Mouse (Mus musculus) megakaryocyte, adult 5-6 weeks (primary cell): Measurements from ENCODE around the gene Erp44. TPM values are rescaled to one million over a fixed set of nuclear protein-coding genes. Genes with fewer than 3 reads are reported as not detected.

Experiments used
- ATAC-seq: 2 replicates; pipeline ENCODE4 v1.8.0; 2016; ENCODE audit warnings: mild to moderate bottlenecking, inconsistent platforms; ENCODE audit not compliant: poor library complexity, severe bottlenecking
- total RNA-seq, 2 experiments: library from RNA; stranded (forward) in 1 of 2; stranded (reverse) in 1 of 2; fragments of 153-499, 151-499 nt in 1 of 2; fragments of 221-1000, 200-1000 nt in 1 of 2; gene quantifications; 2 replicates each; pipeline versions ENCODE4 v1.2.3 to v1.2.4; 2015 to 2017

Gene Erp44
- total RNA-seq, 2 experiments from 2014 or later: 75.8 to 87.1 TPM

GRCm38 (mm10) chr4:48242482-48242881, 36.9 kb downstream of the Erp44 start:
- no peak for ATAC-seq

GRCm38 (mm10) chr4:48239046-48239445, 40.3 kb downstream of the Erp44 start:
- no peak for ATAC-seq

- ATAC-seq: no peak
Observed at GRCm38 (mm10) chr4:48236721-48237120, 42.6 kb downstream of the Erp44 start.

GRCm38 (mm10) chr4:48226800-48227199, 52.6 kb downstream of the Erp44 start:
- no peak for ATAC-seq

- ATAC-seq: no peak
Observed at GRCm38 (mm10) chr4:48225604-48226003, 53.8 kb downstream of the Erp44 start.

GRCm38 (mm10) chr4:48225173-48225572, 54.2 kb downstream of the Erp44 start:
- peak; percentile 78 for ATAC-seq

GRCm38 (mm10) chr4:48203564-48203963, 75.8 kb downstream of the Erp44 start:
- no peak for ATAC-seq

- ATAC-seq: no peak
Observed at GRCm38 (mm10) chr4:48198447-48198846, 80.9 kb downstream of the Erp44 start.

- peak; percentile 43; the same call in 1 of the 2 replicates for ATAC-seq
Observed at GRCm38 (mm10) chr4:48197925-48198324, 81.4 kb downstream of the Erp44 start.

GRCm38 (mm10) chr4:48182115-48182806, 97.1 kb downstream of the Erp44 start:
- no peak for ATAC-seq

- no peak for ATAC-seq
Observed at GRCm38 (mm10) chr4:48181366-48181765, 98.0 kb downstream of the Erp44 start.

- no peak for ATAC-seq
Observed at GRCm38 (mm10) chr4:48180922-48181321, 98.4 kb downstream of the Erp44 start.

GRCm38 (mm10) chr4:48175666-48176065, 103.7 kb downstream of the Erp44 start:
- ATAC-seq: no peak

GRCm38 (mm10) chr4:48163851-48164250, 115.5 kb downstream of the Erp44 start:
- no peak for ATAC-seq

- no peak for ATAC-seq
Observed at GRCm38 (mm10) chr4:48160386-48160785, 119.0 kb downstream of the Erp44 start.

- ATAC-seq: no peak
Observed at GRCm38 (mm10) chr4:48155864-48156263, 123.5 kb downstream of the Erp44 start.

GRCm38 (mm10) chr4:48153229-48153628, 126.1 kb downstream of the Erp44 start:
- ATAC-seq: no peak

- ATAC-seq: no peak
Observed at GRCm38 (mm10) chr4:48149492-48149891, 129.9 kb downstream of the Erp44 start.

Other genes with a start within 250 kb of the Erp44 start
- 1.6 and 2.4 TPM in 2 replicates for gene Nr4a3, start 234.4 kb downstream of the Erp44 start, total RNA-seq (2015)
- 0.04 and 0.73 TPM in 2 replicates for gene Nr4a3, start 234.4 kb downstream of the Erp44 start, total RNA-seq (2017)
- 14.2 and 15.1 TPM in 2 replicates for gene Stx17, start 154.6 kb downstream of the Erp44 start, total RNA-seq (2015)
- 16.7 and 25.9 TPM in 2 replicates for gene Stx17, start 154.6 kb downstream of the Erp44 start, total RNA-seq (2017)
- gene Invs, start 202 bp upstream of the Erp44 start, total RNA-seq (2015): 4.0 TPM in 2 replicates
- 4.0 and 4.4 TPM in 2 replicates for gene Invs, start 202 bp upstream of the Erp44 start, total RNA-seq (2017)
- 40.7 and 51.8 TPM in 2 replicates for gene Tex10, start 193.9 kb upstream of the Erp44 start, total RNA-seq (2015)
- 37.1 and 37.2 TPM in 2 replicates for gene Tex10, start 193.9 kb upstream of the Erp44 start, total RNA-seq (2017)